Mouse (Mus musculus) MEL (cell line): Measurements from ENCODE around the gene Mtch2. TPM values are rescaled to one million over a fixed set of nuclear protein-coding genes. Genes with fewer than 3 reads are reported as not detected.

ENCODE experiments used
- DNase-seq: peaks from one replicate; pipeline ENCODE4 v3.0.0; 2011; ENCODE audit warnings: low read depth, low spot score
- H3K27ac ChIP-seq: 2 replicates; pipeline ENCODE4 v1.5.1; 2012; ENCODE audit warnings: low read depth, mild to moderate bottlenecking, control low read depth, low read length, moderate library complexity; ENCODE audit not compliant: control insufficient read depth
- H3K27me3 ChIP-seq, 2 experiments: fragments of 150-350 bp in 1 of 2; sonication (generic) in 1 of 2; 2 replicates each; pipeline ENCODE4 v1.6.1; 2012; ENCODE audit warnings: low read length in 2 of 2, mild to moderate bottlenecking in 2 of 2, improper control_type of control experiment in 1 of 2, moderate library complexity in 1 of 2; ENCODE audit not compliant: insufficient read depth in 2 of 2, control insufficient read depth in 1 of 2
- H3K36me3 ChIP-seq, 2 experiments: 2 replicates each; pipeline ENCODE4 v1.6.1; 2012 to 2014; ENCODE audit warnings: low read length in 2 of 2, improper control_type of control experiment in 1 of 2, inconsistent platforms in 1 of 2, mild to moderate bottlenecking in 1 of 2; ENCODE audit not compliant: insufficient read depth in 2 of 2, control insufficient read depth in 1 of 2
- H3K4me1 ChIP-seq, 2 experiments: fragments of 150-350 bp in 1 of 2; sonication (generic) in 1 of 2; 2 replicates each; pipeline ENCODE4 v1.6.1; 2012; ENCODE audit warnings: low read length in 2 of 2, improper control_type of control experiment in 1 of 2, mild to moderate bottlenecking in 1 of 2; ENCODE audit not compliant: insufficient read depth in 2 of 2, control insufficient read depth in 1 of 2
- H3K4me3 ChIP-seq, 2 experiments: fragments of 150-350 bp in 1 of 2; sonication (generic) in 1 of 2; 2 replicates each; pipeline ENCODE4 v1.5.1; 2012; ENCODE audit warnings: low read depth in 2 of 2, low read length in 2 of 2, mild to moderate bottlenecking in 2 of 2, moderate library complexity in 2 of 2, control low read depth in 1 of 2, improper control_type of control experiment in 1 of 2; ENCODE audit not compliant: control insufficient read depth in 1 of 2, insufficient read depth in 1 of 2
- H3K79me2 ChIP-seq: 2 replicates; pipeline ENCODE4 v1.6.1; 2012; ENCODE audit warnings: mild to moderate bottlenecking, low read length, moderate library complexity; ENCODE audit not compliant: control insufficient read depth, poor library complexity, insufficient read depth
- H3K9ac ChIP-seq: 2 replicates; pipeline ENCODE4 v1.6.1; 2012; ENCODE audit warnings: low read depth, mild to moderate bottlenecking, control low read depth, low read length, moderate library complexity; ENCODE audit not compliant: control insufficient read depth, poor library complexity, severe bottlenecking
- H3K9me3 ChIP-seq: fragments of 150-350 bp; sonication (generic); replicated peaks from 2 replicates; pipeline ENCODE4 v1.6.1; 2012; ENCODE audit warnings: mild to moderate bottlenecking, low read length, improper control_type of control experiment, moderate library complexity; ENCODE audit not compliant: insufficient read depth
- CHD1 ChIP-seq: IDR thresholded peaks from 2 replicates; pipeline ENCODE4 v1.6.1; 2012; ENCODE audit warnings: low read depth, mild to moderate bottlenecking, inconsistent platforms, low read length, improper control_type of control experiment
- EP300 ChIP-seq, 2 experiments: IDR thresholded peaks; 2 replicates each; pipeline ENCODE4 v1.6.1; 2011; ENCODE audit warnings: improper control_type of control experiment in 2 of 2, low read length in 2 of 2, low read depth in 1 of 2, mild to moderate bottlenecking in 1 of 2
- GATA1 ChIP-seq: IDR thresholded peaks from 2 replicates; pipeline ENCODE4 v1.6.1; 2011; ENCODE audit warnings: low read depth, low read length, improper control_type of control experiment
- HCFC1 ChIP-seq: IDR thresholded peaks from 2 replicates; pipeline ENCODE4 v1.6.1; 2012; ENCODE audit warnings: low read depth, mild to moderate bottlenecking, inconsistent platforms, low read length, improper control_type of control experiment, moderate library complexity
- MAFK ChIP-seq: IDR thresholded peaks from 2 replicates; pipeline ENCODE4 v1.6.1; 2011; ENCODE audit warnings: low read depth, mild to moderate bottlenecking, low read length, improper control_type of control experiment, borderline replicate concordance
- MAX ChIP-seq: IDR thresholded peaks from 2 replicates; pipeline ENCODE4 v1.6.1; 2011; ENCODE audit warnings: low read length, improper control_type of control experiment
- MAZ ChIP-seq: IDR thresholded peaks from 2 replicates; pipeline ENCODE4 v1.6.1; 2012; ENCODE audit warnings: low read depth, mild to moderate bottlenecking, inconsistent platforms, low read length, improper control_type of control experiment
- MEF2A ChIP-seq: IDR thresholded peaks from 2 replicates; pipeline ENCODE4 v1.6.1; 2014; ENCODE audit warnings: low read depth, mild to moderate bottlenecking, inconsistent platforms, low read length, improper control_type of control experiment; ENCODE audit not compliant: poor library complexity, insufficient replicate concordance, severe bottlenecking; ENCODE audit errors: extremely low read depth
- MYC ChIP-seq: IDR thresholded peaks from 2 replicates; pipeline ENCODE4 v1.6.1; 2011; ENCODE audit warnings: low read depth, mild to moderate bottlenecking, low read length, improper control_type of control experiment, moderate library complexity
- POLR2A ChIP-seq, 2 experiments: IDR thresholded peaks; 2 replicates each; pipeline ENCODE4 v1.6.1; 2011 to 2012; ENCODE audit warnings: low read length in 2 of 2, mild to moderate bottlenecking in 2 of 2, control low read depth in 1 of 2, improper control_type of control experiment in 1 of 2, low read depth in 1 of 2, moderate library complexity in 1 of 2; ENCODE audit not compliant: control insufficient read depth in 1 of 2, insufficient read depth in 1 of 2, poor library complexity in 1 of 2
- POLR2AphosphoS5 ChIP-seq: IDR thresholded peaks from 2 replicates; pipeline ENCODE4 v1.6.1; 2012; ENCODE audit warnings: low read depth, borderline replicate concordance, mild to moderate bottlenecking, inconsistent platforms, low read length, moderate library complexity, mixed read lengths
- RCOR1 ChIP-seq: IDR thresholded peaks from 2 replicates; pipeline ENCODE4 v1.6.1; 2012; ENCODE audit warnings: low read depth, mild to moderate bottlenecking, inconsistent platforms, low read length, improper control_type of control experiment
- SIN3A ChIP-seq: IDR thresholded peaks from 2 replicates; pipeline ENCODE4 v1.6.1; 2012; ENCODE audit warnings: low read length, improper control_type of control experiment, inconsistent platforms
- SMC3 ChIP-seq: IDR thresholded peaks from 2 replicates; pipeline ENCODE4 v1.6.1; 2011; ENCODE audit warnings: low read depth, low read length, improper control_type of control experiment
- TBP ChIP-seq: IDR thresholded peaks from 2 replicates; pipeline ENCODE4 v1.8.0; 2011; ENCODE audit warnings: low read depth, low read length, improper control_type of control experiment
- USF2 ChIP-seq, 2 experiments: IDR thresholded peaks; 2 replicates each; pipeline ENCODE4 v1.6.1; 2011 to 2012; ENCODE audit warnings: improper control_type of control experiment in 2 of 2, low read length in 2 of 2, borderline replicate concordance in 1 of 2, inconsistent platforms in 1 of 2, low read depth in 1 of 2, mild to moderate bottlenecking in 1 of 2; ENCODE audit not compliant: insufficient read depth in 1 of 2
- ZMIZ1 ChIP-seq: IDR thresholded peaks from 2 replicates; pipeline ENCODE4 v1.6.1; 2012; ENCODE audit warnings: low read depth, mild to moderate bottlenecking, inconsistent platforms, low read length, improper control_type of control experiment, moderate library complexity
- ZNF384 ChIP-seq: IDR thresholded peaks from 2 replicates; pipeline ENCODE4 v1.6.1; 2012; ENCODE audit warnings: low read depth, mild to moderate bottlenecking, inconsistent platforms, low read length, improper control_type of control experiment
- polyA plus RNA-seq, 2 experiments: library from polyadenylated mRNA; stranded (reverse) in 1 of 2; unstranded in 1 of 2; fragments of >175 nt in 1 of 2; fragments of >200 nt in 1 of 2; gene quantifications; 2 replicates each; pipeline versions ENCODE4 v1.2.1 to v1.2.4; 2012; ENCODE audit warnings: low replicate concordance in 2 of 2, low read depth in 1 of 2; ENCODE audit not compliant: insufficient read length in 2 of 2, insufficient read depth in 1 of 2, missing spikeins in 1 of 2
- total RNA-seq: library from RNA; depleted of rRNA; stranded (reverse); fragments of 300-350 nt; gene quantifications from 2 replicates; pipeline ENCODE4 v1.2.3, GENCODE M21; 2012

The Mtch2 gene
- total and polyA plus RNA-seq, 3 experiments = 85.7 to 167 TPM; not detected in 1

DNA sequence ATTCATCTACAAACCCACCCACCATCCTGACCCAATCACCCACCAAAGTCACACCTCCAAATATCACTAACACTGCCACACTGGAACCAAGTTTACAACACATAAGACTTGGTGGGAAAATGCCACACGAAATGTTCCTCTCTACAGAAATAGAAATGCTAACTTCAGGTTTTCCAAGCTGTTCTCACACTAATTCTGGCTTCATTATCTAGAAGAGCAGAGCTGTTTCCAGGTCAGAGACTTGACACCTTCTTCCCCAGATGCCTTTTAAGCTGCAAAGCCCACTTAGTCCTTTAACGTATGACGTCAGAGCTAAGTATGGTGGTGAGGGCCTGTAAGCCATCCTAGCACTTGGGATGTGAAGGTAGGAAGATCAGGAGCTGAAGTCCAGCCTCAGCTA lies 28.2 kb upstream of the Mtch2 start:
- Histone ChIP-seq H3K4me3 (no peak overlapping the region), H3K9ac (no peak overlapping the region), H3K9me3 (no peaks in the 10 kb centered on the region), H3K36me3 (no peaks in the 10 kb centered on the region), H3K27me3 (no peaks in the 10 kb centered on the region), H3K79me2 (no peaks in the 10 kb centered on the region), H3K4me1 (no peaks in the 10 kb centered on the region), H3K27ac (no peak overlapping the region)
- no peak for TF ChIP-seq MEF2A
- TF ChIP-seq MYC = no peak
- no peak for TF ChIP-seq HCFC1
- TF ChIP-seq USF2 (IDR thresholded peaks at IDR 0.05; ENCODE audit: borderline replicate concordance in 1 of 2, insufficient read depth in 1 of 2, low read depth in 1 of 2, low read length in 2 of 2) = no peak
- no peak for TF ChIP-seq CHD1
- no peak for TF ChIP-seq ZNF384
- TF ChIP-seq ZMIZ1 = no peak
- TF ChIP-seq SIN3A = no peak
- TF ChIP-seq POLR2A (IDR thresholded peaks at IDR 0.05; ENCODE audit: control insufficient read depth in 1 of 2, insufficient read depth in 1 of 2, low read depth in 1 of 2, low read length in 2 of 2, poor library complexity in 1 of 2) = no peak
- DNase-seq = no peak

- H3K9me3 ChIP-seq = no peaks in the 10 kb centered on the region
- no peaks in the 10 kb centered on the region for H3K27me3 ChIP-seq
- no peak for DNase-seq
- H3K4me1 ChIP-seq = no peaks in the 10 kb centered on the region
- H3K4me3 ChIP-seq = no peak overlapping the region
- H3K27ac ChIP-seq = no peak overlapping the region
- H3K36me3 ChIP-seq = no peaks in the 10 kb centered on the region
- no peak overlapping the region for H3K9ac ChIP-seq
- H3K79me2 ChIP-seq = no peaks in the 10 kb centered on the region
- TF ChIP-seq RCOR1 = no peak
- no peak for TF ChIP-seq MAZ
- TF ChIP-seq GATA1 = no peak
- TF ChIP-seq SMC3 = no peak
- no peak for TF ChIP-seq ZMIZ1
- TF ChIP-seq MAFK = no peak
- TF ChIP-seq MAX = no peak
- no peak for TF ChIP-seq EP300 (IDR thresholded peaks at IDR 0.05; ENCODE audit: low read depth in 1 of 2, low read length in 2 of 2)
- no peak for TF ChIP-seq CHD1
- no peak for TF ChIP-seq POLR2AphosphoS5
- TF ChIP-seq TBP = no peak
- TF ChIP-seq USF2 (IDR thresholded peaks at IDR 0.05; ENCODE audit: borderline replicate concordance in 1 of 2, insufficient read depth in 1 of 2, low read depth in 1 of 2, low read length in 2 of 2) = no peak
- TF ChIP-seq ZNF384 = no peak
- TF ChIP-seq, all 39 proteins: peak for 0
Observed at GRCm38 (mm10) chr2:90820894-90821293, 26.1 kb upstream of the Mtch2 start.
